Mouse (Mus musculus) embryonic facial prominence, embryonic 13.5 days (tissue): ENCODE measurements around the gene Npy1r. TPM values are rescaled to one million over a fixed set of nuclear protein-coding genes. Genes with fewer than 3 reads are reported as not detected.

ENCODE experiments used
- ATAC-seq: fragments of 200-750 bp; cut with Nextera tagmentation; 2 replicates; pipeline ENCODE4 v1.8.0; 2017; ENCODE audit warnings: low read depth; ENCODE audit not compliant: insufficient number of reproducible peaks, insufficient read depth, low FRiP score, low TSS enrichment
- H3K27ac ChIP-seq: fragments of 300-500 bp; sonication (generic); 2 replicates; pipeline ENCODE4 v1.5.1; 2015; ENCODE audit warnings: moderate library complexity, mild to moderate bottlenecking, inconsistent platforms
- H3K27me3 ChIP-seq: fragments of 300-500 bp; sonication (generic); 2 replicates; pipeline ENCODE4 v1.6.1; 2015; ENCODE audit warnings: mild to moderate bottlenecking, inconsistent platforms
- H3K36me3 ChIP-seq: fragments of 300-500 bp; sonication (generic); 2 replicates; pipeline ENCODE4 v1.6.1; 2015; ENCODE audit warnings: mild to moderate bottlenecking, inconsistent platforms
- H3K4me1 ChIP-seq: fragments of 300-500 bp; sonication (generic); 2 replicates; pipeline ENCODE4 v1.6.1; 2015; ENCODE audit warnings: inconsistent platforms
- H3K4me2 ChIP-seq: fragments of 300-500 bp; sonication (generic); 2 replicates; pipeline ENCODE4 v1.6.1; 2015; ENCODE audit warnings: moderate library complexity, mild to moderate bottlenecking, inconsistent platforms
- H3K4me3 ChIP-seq: fragments of 300-500 bp; sonication (generic); 2 replicates; pipeline ENCODE4 v1.5.1; 2015; ENCODE audit warnings: mild to moderate bottlenecking, inconsistent platforms
- H3K9ac ChIP-seq: fragments of 300-500 bp; sonication (generic); 2 replicates; pipeline ENCODE4 v1.6.1; 2015; ENCODE audit warnings: mild to moderate bottlenecking, inconsistent platforms
- H3K9me3 ChIP-seq: fragments of 300-500 bp; sonication (generic); 2 replicates; pipeline ENCODE4 v1.6.1; 2016; ENCODE audit warnings: inconsistent platforms
- WGBS: fragments of 180-500 bp; shearing (Covaris S2); methylation state at CpG from one replicate; pipeline ENCODE4 v1.1.7; 2015; ENCODE audit warnings: mixed read lengths; 5-methylcytosine and 5-hydroxymethylcytosine counted together
- polyA plus RNA-seq: library from polyadenylated mRNA; unstranded; fragments of >200 nt; fragmentation: Nextera tagmentation; extraction: Ambion mirVana; gene quantifications from 2 replicates; pipeline ENCODE4 v1.2.1, GENCODE M21; 2015

Gene Npy1r
- polyA plus RNA-seq, 1 experiment from 2014 or later = 2.1 TPM

DNA sequence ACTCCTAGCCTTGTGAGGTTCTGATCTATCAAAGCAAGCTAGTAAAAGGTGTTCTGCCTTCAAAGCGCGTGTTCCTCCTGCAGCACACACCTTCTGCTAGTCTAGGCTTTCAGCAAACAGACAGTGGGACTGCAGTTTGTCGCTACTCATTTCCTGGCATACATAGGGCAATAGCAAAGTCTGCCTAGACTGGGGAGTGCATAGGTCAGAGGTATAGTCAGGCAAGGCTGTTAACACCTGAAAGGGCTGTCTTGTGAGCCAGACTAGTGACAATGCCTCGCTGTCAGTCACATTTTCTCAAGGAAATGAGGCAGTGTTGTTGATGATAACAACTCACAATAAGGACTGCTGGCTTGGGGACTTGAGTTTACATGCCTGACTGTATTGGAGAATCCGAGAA, 35.0 kb downstream of the Npy1r start:
- H3K9ac ChIP-seq = no peak overlapping the region
- H3K27ac ChIP-seq = no peak overlapping the region
- no peaks in the 10 kb centered on the region for H3K36me3 ChIP-seq
- H3K27me3 ChIP-seq = no peaks in the 10 kb centered on the region
- H3K9me3 ChIP-seq = no peaks in the 10 kb centered on the region
- no peaks in the 10 kb centered on the region for H3K4me1 ChIP-seq
- no peak overlapping the region for H3K4me3 ChIP-seq
- no peak for ATAC-seq
- H3K4me2 ChIP-seq = no peak overlapping the region
- WGBS = 48% methylated on average over 5 of the region's 5 CpGs

DNA sequence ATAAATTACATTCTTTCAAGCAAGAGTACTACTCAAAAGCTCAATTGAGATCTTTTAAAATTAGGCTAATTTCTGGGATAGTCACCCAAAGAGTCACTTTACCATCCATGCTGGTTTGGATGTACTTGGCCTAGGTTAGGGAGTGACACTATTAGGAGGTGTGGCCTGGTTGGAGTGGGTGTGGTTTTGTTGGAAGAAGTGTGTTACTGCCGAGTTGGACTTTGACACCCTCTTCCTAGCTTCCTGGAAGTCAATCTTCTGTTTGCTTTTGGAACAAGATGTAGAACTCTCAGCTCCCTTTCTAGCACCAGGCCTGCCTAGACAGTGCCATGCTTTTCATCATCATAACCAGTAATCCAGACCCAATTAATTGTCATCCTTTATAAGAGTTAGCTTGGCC, 45.4 kb downstream of the Npy1r start:
- Histone ChIP-seq H3K36me3 (no peaks in the 10 kb centered on the region), H3K9ac (no peak overlapping the region), H3K4me3 (no peak overlapping the region), H3K27ac (no peak overlapping the region), H3K4me1 (0 out of 2 replicates have a peak, but pooled peaks cover 6% of the 10 kb centered on the region), H3K27me3 (no peaks in the 10 kb centered on the region), H3K4me2 (no peak overlapping the region), H3K9me3 (no peaks in the 10 kb centered on the region)
- no peak for ATAC-seq
- 66% methylated on average over 1 of the region's 1 CpGs for WGBS

DNA sequence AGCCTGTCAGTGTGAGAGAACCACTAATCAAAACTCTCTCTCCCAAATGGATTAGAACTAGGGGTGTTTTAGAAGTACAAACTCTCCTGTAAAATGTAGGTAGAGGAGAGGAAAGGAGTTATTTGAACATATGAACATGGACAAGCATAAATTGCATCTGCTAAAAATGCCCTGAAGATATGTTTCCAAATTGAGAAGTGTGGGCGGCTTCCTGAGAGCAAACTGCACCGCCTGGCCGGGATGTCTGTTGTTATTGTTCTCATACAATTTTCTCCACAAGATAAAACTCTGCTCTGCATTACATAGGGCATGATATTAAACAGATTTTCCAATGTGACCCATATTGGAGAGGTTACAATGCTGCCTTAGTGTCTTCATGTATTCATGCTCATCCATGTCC, 48.6 kb downstream of the Npy1r start:
- H3K4me1 ChIP-seq = 0 out of 2 replicates have a peak, but pooled peaks cover 6% of the 10 kb centered on the region
- no peak for ATAC-seq
- WGBS = 64% methylated on average over 3 of the region's 3 CpGs
- no peak overlapping the region for H3K27ac ChIP-seq
- no peaks in the 10 kb centered on the region for H3K27me3 ChIP-seq
- no peaks in the 10 kb centered on the region for H3K9me3 ChIP-seq
- no peak overlapping the region for H3K9ac ChIP-seq
- no peak overlapping the region for H3K4me2 ChIP-seq
- H3K36me3 ChIP-seq = no peaks in the 10 kb centered on the region
- H3K4me3 ChIP-seq = no peak overlapping the region

DNA sequence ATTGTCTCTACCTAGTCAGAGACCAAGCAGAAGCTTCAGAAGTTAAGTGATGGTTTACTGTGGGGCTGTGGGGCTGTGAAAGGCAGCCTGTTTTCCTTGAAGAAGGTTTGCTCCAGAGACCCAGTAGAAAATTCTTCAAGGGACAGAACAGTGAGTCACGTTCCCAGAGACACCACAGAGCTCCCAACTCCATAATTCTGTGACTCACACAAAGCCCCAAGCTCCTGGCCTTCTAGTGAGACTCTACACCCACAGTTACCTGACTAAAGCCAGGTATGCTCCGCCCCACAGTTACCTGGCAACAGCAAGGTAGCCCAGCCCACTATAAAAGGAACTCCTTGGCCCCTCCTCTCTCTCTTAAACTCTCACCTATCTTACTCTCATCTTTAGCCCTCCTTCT, 54.6 kb downstream of the Npy1r start:
- H3K27ac ChIP-seq = no peak overlapping the region
- H3K9ac ChIP-seq = no peak overlapping the region
- 55% methylated on average over 2 of the region's 2 CpGs for WGBS
- H3K4me2 ChIP-seq = no peak overlapping the region
- no peaks in the 10 kb centered on the region for H3K9me3 ChIP-seq
- no peaks in the 10 kb centered on the region for H3K27me3 ChIP-seq
- no peaks in the 10 kb centered on the region for H3K4me1 ChIP-seq
- no peak for ATAC-seq
- no peaks in the 10 kb centered on the region for H3K36me3 ChIP-seq
- no peak overlapping the region for H3K4me3 ChIP-seq

DNA sequence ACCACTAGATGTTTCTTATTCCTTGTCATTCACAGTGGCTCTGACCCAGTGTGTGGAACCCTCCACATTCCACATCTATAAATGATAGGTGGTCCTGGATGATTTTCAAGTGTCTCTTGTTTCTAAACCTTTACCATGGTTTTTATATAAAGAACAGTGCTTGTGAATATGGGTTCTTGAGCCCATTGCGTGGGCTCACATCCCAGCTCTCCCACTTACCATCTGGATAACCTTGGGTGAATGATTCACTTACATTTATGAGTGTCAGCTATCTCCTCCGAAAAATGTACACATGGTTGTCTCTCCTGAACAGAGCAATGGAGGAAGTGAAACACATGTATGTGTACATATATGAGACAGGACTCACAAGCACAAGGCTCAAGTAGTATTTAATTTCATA, 59.2 kb downstream of the Npy1r start:
- Histone ChIP-seq H3K4me1 (no peaks in the 10 kb centered on the region), H3K4me2 (no peak overlapping the region), H3K27me3 (no peaks in the 10 kb centered on the region), H3K36me3 (no peaks in the 10 kb centered on the region), H3K4me3 (no peak overlapping the region), H3K9me3 (no peaks in the 10 kb centered on the region), H3K27ac (no peak overlapping the region), H3K9ac (no peak overlapping the region)
- no peak for ATAC-seq
- 91% methylated on average over 2 of the region's 2 CpGs for WGBS

Other genes with a start within 250 kb of the Npy1r start
- gene Tma16, start 210.7 kb upstream of the Npy1r start, polyA plus RNA-seq = 17.0 and 17.7 TPM in 2 replicates
- not detected in 2 replicates for gene Tktl2, start 185.4 kb upstream of the Npy1r start, polyA plus RNA-seq
- 0.22 TPM in 1 of 2 replicates, not detected in the other for gene Npy5r, start 9.1 kb upstream of the Npy1r start, polyA plus RNA-seq
- 4.0 and 4.3 TPM in 2 replicates for gene Naf1, start 163.0 kb downstream of the Npy1r start, polyA plus RNA-seq